Mouse (Mus musculus) cerebellum, adult 8-10 months (tissue): Measurements from ENCODE around the gene Olfr228.
"Not testable (repeated sequence)": the region's sequence is repeated elsewhere in the genome, so short reads cannot be mapped to it uniquely, and the experiment has no call there.

Source experiments
- DNase-seq: peaks from one replicate; pipeline ENCODE4 v3.0.0; 2022

The Olfr228 gene

DNA sequence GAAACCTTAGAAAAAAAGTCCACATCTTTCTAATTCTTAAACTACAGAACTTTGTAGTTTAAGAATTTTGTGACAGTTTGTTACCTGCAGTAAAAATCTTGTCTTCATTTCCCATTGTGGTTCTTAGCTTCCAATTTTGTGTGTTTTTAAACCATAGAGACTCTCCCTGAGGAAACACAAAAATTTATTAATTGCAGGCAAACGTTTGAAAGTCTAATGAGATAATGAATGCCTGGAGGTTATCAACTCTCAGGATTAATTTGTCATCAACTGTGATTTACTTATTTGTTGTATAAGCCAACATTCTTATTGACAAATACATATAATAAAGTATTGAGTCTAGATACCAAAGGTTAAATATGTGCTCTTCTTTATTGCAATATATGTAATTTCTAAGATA lies at the start of gene Olfr228:
Gene Olfr228 (minus strand): TSS at position 101 of the 400 bp plus-strand sequence.
- no peak for DNase-seq

- no peak for DNase-seq
Measured at GRCm38 (mm10) chr2:86530991-86531390, 43.8 kb upstream of the Olfr228 start.

- no peak for DNase-seq
Measured at GRCm38 (mm10) chr2:86508161-86508560, 21.0 kb upstream of the Olfr228 start, which contains the start of gene Olfr1076. Gene Olfr1076, plus strand, starts transcription at chr2:86508461.

DNA sequence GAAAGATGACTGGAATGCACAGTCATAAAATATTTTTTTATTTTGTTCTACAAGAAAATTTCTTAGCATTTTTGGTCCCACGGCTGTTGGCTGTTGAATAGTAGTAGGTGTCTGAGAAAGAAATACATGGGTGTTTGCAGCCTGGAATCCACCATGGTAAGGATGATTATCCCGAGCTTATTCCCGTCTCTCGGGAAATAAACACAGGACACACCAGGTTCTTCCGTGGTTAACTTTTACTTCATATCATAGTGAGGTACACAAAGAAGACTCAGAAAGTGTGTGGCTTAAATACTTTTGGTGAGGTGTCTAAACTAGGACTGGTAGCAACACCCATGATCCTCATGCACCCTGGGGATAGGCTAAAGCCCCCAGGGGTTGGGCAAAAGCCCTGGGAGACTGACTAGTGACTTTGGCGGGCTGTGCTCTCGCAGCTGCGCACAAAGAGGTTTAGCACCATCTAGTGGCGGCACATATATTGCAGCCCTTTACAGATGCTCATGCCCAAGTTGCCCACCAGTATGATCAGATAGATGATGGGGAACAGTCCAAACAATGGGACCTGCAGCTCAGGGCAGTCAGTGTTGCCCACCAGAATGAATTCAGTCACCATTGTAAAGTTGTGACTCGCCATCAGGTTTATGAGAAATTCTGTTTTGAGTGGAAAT lies 22.6 kb downstream of the Olfr228 start:
- DNase-seq = peak; percentile 16

DNA sequence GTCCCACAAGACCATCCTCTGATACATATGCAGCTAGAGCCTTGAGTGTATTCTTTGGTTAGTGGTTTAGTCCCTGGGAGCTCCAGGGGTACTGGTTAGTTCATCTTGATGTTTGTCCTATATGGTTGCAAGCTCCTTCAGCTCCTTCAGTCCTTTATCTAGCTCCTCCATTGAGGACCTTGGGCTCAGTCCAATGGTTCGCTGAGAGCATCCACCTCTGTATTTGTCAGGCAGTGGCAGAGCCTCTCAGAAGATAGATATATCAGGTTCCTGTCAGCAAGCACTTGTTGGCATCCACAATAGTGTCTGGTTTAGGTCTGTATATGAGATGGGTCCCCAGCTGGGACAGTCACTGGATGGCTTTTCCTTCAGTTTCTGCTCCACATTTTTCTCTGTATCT lies 26.8 kb downstream of the Olfr228 start:
- no peak for DNase-seq

DNA sequence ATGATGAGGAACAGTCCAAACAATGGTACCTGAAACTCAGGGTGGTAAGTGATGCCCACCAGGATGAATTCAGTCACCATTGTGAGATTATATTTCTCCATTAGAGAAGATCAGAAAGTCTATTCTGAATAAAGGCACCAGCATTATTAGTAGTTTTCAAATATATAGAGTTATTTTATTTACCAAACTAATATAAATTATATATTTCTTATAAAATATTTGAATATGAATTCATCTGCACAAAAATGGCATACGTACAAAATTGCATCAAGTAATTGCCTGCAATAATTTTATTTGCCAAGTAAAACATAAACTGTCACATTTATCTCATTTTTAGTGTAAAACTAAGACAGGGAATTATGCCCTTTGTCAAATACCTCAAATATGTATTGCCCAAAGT lies 31.0 kb downstream of the Olfr228 start, which contains the start of gene Olfr1066:
Gene Olfr1066 (minus strand): TSS at position 101 of the 400 bp plus-strand sequence.
- DNase-seq = no peak

DNA sequence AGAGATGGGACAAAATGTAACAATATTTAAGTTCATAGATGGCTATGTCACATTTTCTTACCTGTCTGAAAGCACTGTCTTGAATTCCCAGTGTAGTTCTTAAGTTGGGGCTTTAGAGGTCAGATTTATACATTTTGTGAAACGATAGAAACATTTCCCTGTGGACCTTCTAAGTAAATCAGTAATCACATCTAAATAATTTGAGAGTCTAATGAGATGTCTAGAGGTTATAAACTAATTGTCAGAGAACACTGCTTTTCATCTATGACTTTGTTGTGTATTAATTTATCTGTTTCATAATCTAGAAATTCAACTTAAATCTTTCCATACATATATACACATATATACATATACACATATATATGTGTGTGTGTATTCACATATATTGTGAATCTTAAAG lies 36.7 kb downstream of the Olfr228 start, which contains the start of gene Olfr1065:
Gene Olfr1065 (minus strand): TSS at position 101 of the 400 bp plus-strand sequence.
- DNase-seq = not testable (repeated sequence)

- DNase-seq = not testable (repeated sequence)
Measured at GRCm38 (mm10) chr2:86442101-86442500, 45.1 kb downstream of the Olfr228 start.
